Mouse (Mus musculus): ENCODE measurements around the gene Ddit4l. TPM values are rescaled to one million over a fixed set of nuclear protein-coding genes. Genes with fewer than 3 reads are reported as not detected.
"Not testable (repeated sequence)": the region's sequence is repeated elsewhere in the genome, so short reads cannot be mapped to it uniquely, and the experiment has no call there.

Gene Ddit4l
- total RNA-seq (2012; rRNA removed): 1.3 and 2.6 TPM in 2 replicates
- total RNA-seq (2014; rRNA removed): 2.2 and 2.8 TPM in 2 replicates
- 10.3 and 11.3 TPM in 2 replicates for polyA plus RNA-seq (2012; ENCODE audit: insufficient read length, low read depth)

- H3K79me2 ChIP-seq (replicated peaks; ENCODE audit: control insufficient read depth, extremely low read depth, insufficient read depth, poor library complexity, severe bottlenecking); H3K27ac ChIP-seq (ENCODE audit: insufficient read depth, low read depth); H3K9ac ChIP-seq (ENCODE audit: insufficient read depth, low read depth); in situ Hi-C loops (cut with MboI; ENCODE audit: low pct_ligation_motif_present, low pct_unique_long_range_greater_than_20kb, low sequenced_read_pairs); H3K9me3 ChIP-seq (replicated peaks; ENCODE audit: low read length); H3K36me3 ChIP-seq (replicated peaks in 1 of 2; ENCODE audit: control insufficient read depth in 1 of 2, insufficient read depth in 1 of 2, low read length in 1 of 2); H3K4me2 ChIP-seq (ENCODE audit: insufficient read depth, low read depth, poor library complexity, severe bottlenecking); H3K27me3 ChIP-seq (replicated peaks); H3K4me3 ChIP-seq (replicated peaks in 1 of 3; ENCODE audit: low read depth in 2 of 3, low read length in 2 of 3, poor library complexity in 1 of 3); DNase-seq (ENCODE audit: extremely low read depth); dilution Hi-C loops (cut with MboI; ENCODE audit: extremely low pct_ligation_motif_present, extremely low pct_unique_long_range_greater_than_20kb, low sequenced_read_pairs): not testable (repeated sequence)
- peaks cover 10 to 24% of the 10 kb centered on the region in 2 experiments for H3K4me1 ChIP-seq (ENCODE audit: control insufficient read depth in 1 of 2, insufficient read depth in 2 of 2)
These were observed at the start of gene Ddit4l for GRCm38 (mm10) chr3:137621312-137621711. Ddit4l (plus strand) TSS chr3:137621612.

DNA sequence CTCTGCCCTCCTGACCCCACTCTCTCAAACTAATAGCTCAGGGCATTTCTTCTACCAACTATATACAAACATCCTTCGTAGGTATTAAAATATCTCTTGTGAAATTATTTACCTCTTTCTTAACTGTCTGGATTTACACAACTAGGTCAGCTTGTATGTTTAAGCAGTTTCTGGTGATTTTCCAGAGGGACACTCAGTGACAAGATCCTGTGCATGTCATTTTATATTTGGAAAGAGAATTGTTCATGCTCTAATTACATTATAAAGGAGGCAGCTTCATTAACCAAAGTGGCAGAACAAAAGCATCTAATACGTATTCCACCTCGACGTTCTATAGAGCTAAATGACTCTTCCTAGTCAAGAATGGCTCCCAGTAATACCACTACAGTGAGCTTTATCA, 45.3 kb upstream of the Ddit4l start:
- Histone ChIP-seq H3K27me3 (replicated peaks) (no peaks in the 10 kb centered on the region), H3K79me2 (replicated peaks; ENCODE audit: control insufficient read depth, extremely low read depth, insufficient read depth, poor library complexity, severe bottlenecking) (no peaks in the 10 kb centered on the region), H3K9me3 (replicated peaks; ENCODE audit: low read length) (no peaks in the 10 kb centered on the region), H3K4me2 (ENCODE audit: insufficient read depth, low read depth, poor library complexity, severe bottlenecking) (no peak overlapping the region), H3K4me1 (ENCODE audit: control insufficient read depth in 1 of 2, insufficient read depth in 2 of 2) (peaks cover 0 to 2% of the 10 kb centered on the region in 2 experiments; a peak in 1 of 4 replicates), H3K36me3 (replicated peaks in 1 of 2; ENCODE audit: control insufficient read depth in 1 of 2, insufficient read depth in 1 of 2, low read length in 1 of 2) (no peaks in the 10 kb centered on the region), H3K27ac (ENCODE audit: insufficient read depth, low read depth) (no peak overlapping the region), H3K9ac (ENCODE audit: insufficient read depth, low read depth) (no peak overlapping the region), H3K4me3 (replicated peaks in 1 of 3; ENCODE audit: low read depth in 2 of 3, low read length in 2 of 3, poor library complexity in 1 of 3) (no peak overlapping the region)
- dilution Hi-C loops (cut with MboI; ENCODE audit: extremely low pct_ligation_motif_present, extremely low pct_unique_long_range_greater_than_20kb, low sequenced_read_pairs): no loop called here
- TF ChIP-seq MAZ (IDR thresholded peaks at IDR 0.05; ENCODE audit: low read depth, low read length): no peak
- TF ChIP-seq ZMIZ1 (IDR thresholded peaks at IDR 0.05; ENCODE audit: low read depth, low read length): no peak
- no peak for TF ChIP-seq UBTF (IDR thresholded peaks at IDR 0.05; ENCODE audit: low read depth, low read length)
- in situ Hi-C loops (cut with MboI; ENCODE audit: low pct_ligation_motif_present, low pct_unique_long_range_greater_than_20kb, low sequenced_read_pairs): no loop called here
- DNase-seq (ENCODE audit: extremely low read depth): no peak

GRCm38 (mm10) chr3:137586376-137586969, 34.9 kb upstream of the Ddit4l start:
- in situ Hi-C loops (cut with MboI; ENCODE audit: low pct_ligation_motif_present, low pct_unique_long_range_greater_than_20kb, low sequenced_read_pairs) (no loop called here), dilution Hi-C loops (cut with MboI; ENCODE audit: extremely low pct_ligation_motif_present, extremely low pct_unique_long_range_greater_than_20kb, low sequenced_read_pairs) (no loop called here)
- no peaks in the 10 kb centered on the region for H3K4me1 ChIP-seq (ENCODE audit: control insufficient read depth in 1 of 2, insufficient read depth in 2 of 2)
- no peaks in the 10 kb centered on the region for H3K36me3 ChIP-seq (replicated peaks in 1 of 2; ENCODE audit: control insufficient read depth in 1 of 2, insufficient read depth in 1 of 2, low read length in 1 of 2)
- TF ChIP-seq IRF4 (IDR thresholded peaks at IDR 0.05; ENCODE audit: low read depth, low read length) (no peak), JUND (conservative IDR thresholded peaks at IDR 0.05; ENCODE audit: low read depth, low read length) (no peak), CHD2 (IDR thresholded peaks at IDR 0.05; ENCODE audit: low read length) (no peak), CHD1 (IDR thresholded peaks at IDR 0.05; ENCODE audit: low read depth, low read length) (no peak), USF1 (IDR thresholded peaks at IDR 0.05; ENCODE audit: low read depth, low read length) (no peak), BHLHE40 (IDR thresholded peaks at IDR 0.05; ENCODE audit: low read depth, low read length) (no peak), MAX (IDR thresholded peaks at IDR 0.05; ENCODE audit: low read length) (no peak), EP300 (IDR thresholded peaks at IDR 0.05; ENCODE audit: low read length) (no peak), KAT2A (IDR thresholded peaks at IDR 0.05; ENCODE audit: insufficient replicate concordance, low read length) (no peak), MXI1 (IDR thresholded peaks at IDR 0.05; ENCODE audit: low read depth, low read length) (no peak), SMC3 (IDR thresholded peaks at IDR 0.05; ENCODE audit: low read depth, low read length) (no peak), NELFE (IDR thresholded peaks at IDR 0.05; ENCODE audit: low read depth, low read length) (no peak), SIN3A (IDR thresholded peaks at IDR 0.05; ENCODE audit: low read length) (no peak), TBP (conservative IDR thresholded peaks at IDR 0.05; ENCODE audit: low read depth, low read length) (no peak), HCFC1 (IDR thresholded peaks at IDR 0.05; ENCODE audit: low read depth, low read length) (no peak), USF2 (conservative IDR thresholded peaks at IDR 0.05; ENCODE audit: low read depth, low read length) (no peak), GABPA (IDR thresholded peaks at IDR 0.05; ENCODE audit: insufficient replicate concordance, low read depth, low read length) (no peak), ZNF384 (IDR thresholded peaks at IDR 0.05; ENCODE audit: low read depth, low read length) (no peak), NRF1 (IDR thresholded peaks at IDR 0.05; ENCODE audit: low read depth, low read length) (no peak), MAFK (IDR thresholded peaks at IDR 0.05; ENCODE audit: insufficient replicate concordance, low read length) (no peak)
- no peak overlapping the region for H3K4me3 ChIP-seq (replicated peaks in 1 of 3; ENCODE audit: low read depth in 2 of 3, low read length in 2 of 3, poor library complexity in 1 of 3)
- no peak overlapping the region for H3K4me2 ChIP-seq (ENCODE audit: insufficient read depth, low read depth, poor library complexity, severe bottlenecking)
- no peak for DNase-seq (ENCODE audit: extremely low read depth)
- no peaks in the 10 kb centered on the region for H3K27me3 ChIP-seq (replicated peaks)
- H3K27ac ChIP-seq (ENCODE audit: insufficient read depth, low read depth): no peak overlapping the region
- H3K9me3 ChIP-seq (replicated peaks; ENCODE audit: low read length): peaks cover 4% of the 10 kb centered on the region
- H3K9ac ChIP-seq (ENCODE audit: insufficient read depth, low read depth): no peak overlapping the region
- no peaks in the 10 kb centered on the region for H3K79me2 ChIP-seq (replicated peaks; ENCODE audit: control insufficient read depth, extremely low read depth, insufficient read depth, poor library complexity, severe bottlenecking)
